Mouse (Mus musculus): ENCODE data around the gene Slc45a2. TPM values are rescaled to one million over a fixed set of nuclear protein-coding genes. Genes with fewer than 3 reads are reported as not detected.
"Not testable (repeated sequence)": the region's sequence is repeated elsewhere in the genome, so short reads cannot be mapped to it uniquely, and the experiment has no call there.

The Slc45a2 gene
- polyA plus RNA-seq, 1 experiment: not detected

DNA sequence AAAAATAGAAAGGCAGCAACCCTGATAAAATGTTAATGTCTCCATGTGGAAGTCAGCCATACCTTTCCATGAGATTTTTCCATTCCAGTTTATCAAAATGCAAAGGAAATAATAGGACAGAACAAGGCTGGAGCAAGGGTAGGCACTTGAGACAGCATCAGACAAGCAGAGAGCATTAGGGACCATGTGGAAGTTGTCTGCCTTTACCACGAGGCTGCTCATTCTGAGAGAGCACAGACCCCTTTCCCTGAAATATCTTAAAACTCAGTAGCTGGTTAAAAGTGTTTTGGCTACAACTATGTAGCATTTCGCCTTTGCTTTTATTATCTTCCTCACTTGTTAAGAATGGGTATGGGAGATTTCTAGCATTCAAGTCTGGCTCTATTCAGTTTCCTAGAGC is 19.8 kb upstream of the Slc45a2 start:
- TF ChIP-seq SRF (IDR thresholded peaks at IDR 0.05; ENCODE audit: control insufficient read depth, insufficient read length, low read depth) (no peak), MAX (IDR thresholded peaks at IDR 0.05; ENCODE audit: low read depth) (no peak), POLR2A (IDR thresholded peaks at IDR 0.05; ENCODE audit: insufficient read length, low read depth) (peak; percentile 23), TCF12 (IDR thresholded peaks at IDR 0.05; ENCODE audit: insufficient read depth, poor library complexity, severe bottlenecking) (no peak), MYOG (IDR thresholded peaks at IDR 0.05; ENCODE audit: control insufficient read depth in 1 of 3, insufficient read depth in 1 of 3, insufficient read length in 2 of 3, low read depth in 2 of 3) (no peak), REST (IDR thresholded peaks at IDR 0.05; ENCODE audit: insufficient read depth, insufficient read length) (no peak)
- H3K27me3 ChIP-seq (ENCODE audit: control insufficient read depth, insufficient read depth, insufficient read length): no peaks in the 10 kb centered on the region
- peaks cover 4% of the 10 kb centered on the region for H3K79me2 ChIP-seq (ENCODE audit: control insufficient read depth, insufficient read depth)
- peak overlapping the region; percentile 47 for H3K4me3 ChIP-seq
- H3K36me3 ChIP-seq (ENCODE audit: control insufficient read depth, insufficient read depth): peaks cover 3% of the 10 kb centered on the region
- H3ac ChIP-seq (ENCODE audit: control insufficient read depth, insufficient read length): peak overlapping the region; percentile 48
- H3K4me2 ChIP-seq (ENCODE audit: low read depth): peak overlapping the region; percentile 86

DNA sequence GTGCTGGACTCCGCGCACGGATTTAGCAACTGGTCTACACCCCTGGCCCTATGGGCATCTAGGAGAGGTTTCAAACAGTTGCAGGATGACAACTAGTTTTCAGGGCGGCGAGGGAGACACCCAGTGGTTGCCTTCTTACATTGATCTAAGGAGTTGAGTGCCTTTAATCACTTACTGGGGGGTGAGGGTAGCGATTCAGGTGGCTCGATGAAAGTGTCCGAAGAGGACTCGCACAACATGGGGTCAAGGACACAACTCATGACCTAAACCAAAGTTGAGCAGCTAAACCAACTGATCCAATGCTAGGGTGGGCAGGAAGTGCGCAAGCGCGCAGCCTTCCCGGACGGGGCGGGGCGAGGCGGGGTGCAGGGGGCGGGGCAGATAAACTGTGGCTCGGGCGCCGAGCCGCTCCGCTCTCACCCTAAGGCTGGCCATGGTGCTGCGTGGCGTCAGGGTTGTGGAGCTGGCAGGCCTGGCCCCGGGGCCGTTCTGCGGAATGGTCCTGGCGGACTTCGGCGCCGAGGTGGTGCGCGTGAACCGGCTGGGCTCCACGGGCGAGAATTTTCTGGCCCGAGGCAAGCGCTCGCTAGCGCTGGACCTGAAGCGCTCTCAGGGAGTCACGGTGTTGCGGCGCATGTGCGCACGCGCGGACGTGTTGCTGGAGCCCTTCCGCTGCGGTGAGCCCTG is 19.0 kb upstream of the Slc45a2 start, which contains the start of gene Amacr:
Gene Amacr, plus strand, starts transcription at position 380 of the 687 bp plus-strand sequence.
- Histone ChIP-seq H3ac (ENCODE audit: control insufficient read depth, insufficient read length) (peak within 1 kb of the TSS; percentile 48), H3K4me3 (peak within 1 kb of the TSS; percentile 47), H3K4me2 (ENCODE audit: low read depth) (peak within 1 kb of the TSS; percentile 89), H3K36me3 (ENCODE audit: control insufficient read depth, insufficient read depth) (peaks cover 3% of the 10 kb centered on the region), H3K79me2 (ENCODE audit: control insufficient read depth, insufficient read depth) (peaks cover 4% of the 10 kb centered on the region), H3K27me3 (ENCODE audit: control insufficient read depth, insufficient read depth, insufficient read length) (no peaks in the 10 kb centered on the region)
- TF ChIP-seq E2F4 (IDR thresholded peaks at IDR 0.05; ENCODE audit: insufficient read depth) (no peak), TCF3 (IDR thresholded peaks at IDR 0.05; ENCODE audit: insufficient read length, low read depth) (peak; percentile 4), REST (IDR thresholded peaks at IDR 0.05; ENCODE audit: insufficient read depth, insufficient read length) (peak; percentile 45), USF1 (IDR thresholded peaks at IDR 0.05; ENCODE audit: low read depth) (no peak), TCF12 (IDR thresholded peaks at IDR 0.05; ENCODE audit: insufficient read depth, poor library complexity, severe bottlenecking) (no peak), CEBPB (IDR thresholded peaks at IDR 0.05; ENCODE audit: insufficient read depth, poor library complexity, severe bottlenecking) (peak; percentile 85; the same call in 1 of the 2 replicates), MYOG (IDR thresholded peaks at IDR 0.05; ENCODE audit: control insufficient read depth in 1 of 3, insufficient read depth in 1 of 3, insufficient read length in 2 of 3, low read depth in 2 of 3) (peak in 1 of 3 experiments; percentile 24), MAX (IDR thresholded peaks at IDR 0.05; ENCODE audit: low read depth) (no peak), POLR2AphosphoS2 (IDR thresholded peaks at IDR 0.05; ENCODE audit: insufficient read length, low read depth) (peak; percentile 100), SRF (IDR thresholded peaks at IDR 0.05; ENCODE audit: control insufficient read depth, insufficient read length, low read depth) (peak; percentile 29), POLR2A (IDR thresholded peaks at IDR 0.05; ENCODE audit: insufficient read length, low read depth) (peak; percentile 99), MYOD1 (IDR thresholded peaks at IDR 0.05; ENCODE audit: control insufficient read depth in 1 of 3, insufficient read length in 2 of 3, low read depth in 2 of 3) (peak in 1 of 3 experiments; percentile 52)

DNA sequence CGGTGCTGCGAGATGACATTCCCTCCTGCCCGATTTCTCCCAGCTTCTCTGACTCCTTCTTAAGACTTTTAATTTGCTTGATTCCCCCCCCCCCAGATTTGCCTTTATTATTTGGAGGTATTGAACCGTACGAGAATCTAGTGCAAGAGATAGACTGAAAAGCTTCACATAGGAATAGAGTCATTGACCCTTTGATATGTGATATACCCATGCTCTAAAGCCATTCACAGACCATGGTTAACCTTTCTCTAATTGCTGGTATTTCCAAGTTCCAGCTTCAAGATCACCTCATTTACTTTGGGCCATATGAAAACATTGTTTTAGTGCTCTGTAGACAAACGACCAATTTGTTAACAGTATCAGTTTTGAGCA is 18.5 kb upstream of the Slc45a2 start:
- Histone ChIP-seq H3K27me3 (ENCODE audit: control insufficient read depth, insufficient read depth, insufficient read length) (no peaks in the 10 kb centered on the region), H3K36me3 (ENCODE audit: control insufficient read depth, insufficient read depth) (peaks cover 3% of the 10 kb centered on the region), H3K4me3 (peak overlapping the region; percentile 47), H3K79me2 (ENCODE audit: control insufficient read depth, insufficient read depth) (peaks cover 4% of the 10 kb centered on the region), H3ac (ENCODE audit: control insufficient read depth, insufficient read length) (peak overlapping the region; percentile 48), H3K4me2 (ENCODE audit: low read depth) (peak overlapping the region; percentile 89)
- TF ChIP-seq E2F4 (IDR thresholded peaks at IDR 0.05; ENCODE audit: insufficient read depth): no peak
- TF ChIP-seq MAX (IDR thresholded peaks at IDR 0.05; ENCODE audit: low read depth): no peak
- no peak for TF ChIP-seq MYOG (IDR thresholded peaks at IDR 0.05; ENCODE audit: control insufficient read depth in 1 of 3, insufficient read depth in 1 of 3, insufficient read length in 2 of 3, low read depth in 2 of 3)
- no peak for TF ChIP-seq MYOD1 (IDR thresholded peaks at IDR 0.05; ENCODE audit: control insufficient read depth in 1 of 3, insufficient read length in 2 of 3, low read depth in 2 of 3)
- TF ChIP-seq TCF3 (IDR thresholded peaks at IDR 0.05; ENCODE audit: insufficient read length, low read depth): no peak
- no peak for TF ChIP-seq CEBPB (IDR thresholded peaks at IDR 0.05; ENCODE audit: insufficient read depth, poor library complexity, severe bottlenecking)
- no peak for TF ChIP-seq POLR2A (IDR thresholded peaks at IDR 0.05; ENCODE audit: insufficient read length, low read depth)
- no peak for TF ChIP-seq TCF12 (IDR thresholded peaks at IDR 0.05; ENCODE audit: insufficient read depth, poor library complexity, severe bottlenecking)
- TF ChIP-seq REST (IDR thresholded peaks at IDR 0.05; ENCODE audit: insufficient read depth, insufficient read length): no peak
- no peak for TF ChIP-seq SRF (IDR thresholded peaks at IDR 0.05; ENCODE audit: control insufficient read depth, insufficient read length, low read depth)
- TF ChIP-seq POLR2AphosphoS2 (IDR thresholded peaks at IDR 0.05; ENCODE audit: insufficient read length, low read depth): no peak
- no peak for TF ChIP-seq USF1 (IDR thresholded peaks at IDR 0.05; ENCODE audit: low read depth)

DNA sequence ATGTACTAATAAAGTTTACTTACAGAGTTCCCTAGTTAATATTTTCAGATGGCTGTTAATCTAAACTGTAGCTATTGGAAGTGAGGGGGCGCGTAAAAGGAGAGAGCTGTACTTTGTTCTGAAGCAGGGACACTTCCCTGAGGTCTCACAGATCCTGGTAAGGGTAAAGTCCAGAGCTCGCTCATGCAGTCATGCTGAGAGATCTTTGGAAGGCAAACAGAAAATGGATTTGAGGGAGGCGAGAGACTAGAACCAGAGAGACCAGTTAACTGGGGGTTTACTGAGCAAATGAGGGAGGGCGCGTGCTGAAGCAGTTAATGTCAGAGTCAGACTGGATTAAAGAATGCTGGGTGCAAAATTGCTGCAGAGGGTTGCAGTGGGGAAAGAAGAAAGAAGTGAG is 14.8 kb upstream of the Slc45a2 start:
- Histone ChIP-seq H3K27me3 (ENCODE audit: control insufficient read depth, insufficient read depth, insufficient read length) (no peaks in the 10 kb centered on the region), H3K79me2 (ENCODE audit: control insufficient read depth, insufficient read depth) (peaks cover 4% of the 10 kb centered on the region), H3K4me2 (ENCODE audit: low read depth) (no peak overlapping the region), H3ac (ENCODE audit: control insufficient read depth, insufficient read length) (no peak overlapping the region), H3K4me3 (no peak overlapping the region), H3K36me3 (ENCODE audit: control insufficient read depth, insufficient read depth) (peaks cover 17% of the 10 kb centered on the region)
- no peak for TF ChIP-seq MYOG (IDR thresholded peaks at IDR 0.05; ENCODE audit: control insufficient read depth in 1 of 3, insufficient read depth in 1 of 3, insufficient read length in 2 of 3, low read depth in 2 of 3)
- no peak for TF ChIP-seq MAX (IDR thresholded peaks at IDR 0.05; ENCODE audit: low read depth)
- TF ChIP-seq TCF12 (IDR thresholded peaks at IDR 0.05; ENCODE audit: insufficient read depth, poor library complexity, severe bottlenecking): no peak
- TF ChIP-seq TCF3 (IDR thresholded peaks at IDR 0.05; ENCODE audit: insufficient read length, low read depth): no peak
- TF ChIP-seq E2F4 (IDR thresholded peaks at IDR 0.05; ENCODE audit: insufficient read depth): no peak

DNA sequence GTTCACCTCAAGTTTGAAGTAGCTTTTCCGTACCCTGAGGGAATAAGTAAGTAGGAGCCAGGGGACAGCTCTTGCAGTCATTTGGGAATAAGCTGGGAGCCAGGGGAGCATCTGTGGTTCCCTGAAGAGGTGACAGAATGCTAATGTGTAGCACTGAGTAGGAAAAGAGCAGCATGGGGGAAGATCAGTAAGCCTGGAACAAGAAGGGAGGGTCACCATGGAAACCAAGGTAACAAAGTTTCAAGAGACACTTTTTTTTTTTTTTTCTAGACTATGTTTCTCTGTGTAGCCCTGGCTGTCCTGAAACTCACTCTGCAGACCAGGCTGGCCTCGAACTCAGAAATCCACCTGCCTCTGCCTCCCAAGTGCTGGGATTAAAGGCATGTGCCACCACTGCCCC is 14.0 kb upstream of the Slc45a2 start:
- not testable (repeated sequence) for H3K4me3 ChIP-seq; H3K27me3 ChIP-seq (ENCODE audit: control insufficient read depth, insufficient read depth, insufficient read length); H3ac ChIP-seq (ENCODE audit: control insufficient read depth, insufficient read length); H3K79me2 ChIP-seq (ENCODE audit: control insufficient read depth, insufficient read depth); H3K4me2 ChIP-seq (ENCODE audit: low read depth)
- H3K36me3 ChIP-seq (ENCODE audit: control insufficient read depth, insufficient read depth): peaks cover 17% of the 10 kb centered on the region

Data from myocyte (in vitro differentiated cells).